Mouse (Mus musculus): Measurements from ENCODE around the gene Cpt1b. TPM values are rescaled to one million over a fixed set of nuclear protein-coding genes. Genes with fewer than 3 reads are reported as not detected.
"Not testable (repeated sequence)": the region's sequence is repeated elsewhere in the genome, so short reads cannot be mapped to it uniquely, and the experiment has no call there.

Gene Cpt1b
- polyA plus RNA-seq, 1 experiment: 76.6 TPM

- Histone ChIP-seq H3K36me3 (ENCODE audit: control insufficient read depth, insufficient read depth, low read length) (no peaks in the 10 kb centered on the region), H3K4me1 (replicated peaks; ENCODE audit: control insufficient read depth, insufficient read depth, low read length) (peaks cover 3% of the 10 kb centered on the region; the same call in 1 of the 2 replicates), H3K27me3 (ENCODE audit: control insufficient read depth, insufficient read depth, low read length) (no peaks in the 10 kb centered on the region), H3K4me3 (ENCODE audit: control insufficient read depth, insufficient read depth, low read length) (no peak overlapping the region), H3K27ac (ENCODE audit: control insufficient read depth, insufficient read depth, low read length) (no peak overlapping the region)
- TF ChIP-seq POLR2A (IDR thresholded peaks at IDR 0.05; ENCODE audit: control insufficient read depth, extremely low read depth, insufficient read depth, low read length, poor library complexity) (no peak), CTCF (IDR thresholded peaks at IDR 0.05; ENCODE audit: borderline replicate concordance, control insufficient read depth, extremely low read depth, insufficient read depth, low read length, poor library complexity) (no peak)
- 91% methylated on average over 5 of the region's 5 CpGs for WGBS
- no peak for DNase-seq
Measured at GRCm38 (mm10) chr15:89435878-89436277, 10.2 kb upstream of the Cpt1b start.

- H3K4me1 ChIP-seq (replicated peaks; ENCODE audit: control insufficient read depth, insufficient read depth, low read length): peaks cover 8% of the 10 kb centered on the region; the same call in 1 of the 2 replicates
- WGBS: 96% methylated on average over 3 of the region's 3 CpGs
- no peak overlapping the region for H3K4me3 ChIP-seq (ENCODE audit: control insufficient read depth, insufficient read depth, low read length)
- H3K27me3 ChIP-seq (ENCODE audit: control insufficient read depth, insufficient read depth, low read length): no peaks in the 10 kb centered on the region
- DNase-seq: no peak
- TF ChIP-seq CTCF (IDR thresholded peaks at IDR 0.05; ENCODE audit: borderline replicate concordance, control insufficient read depth, extremely low read depth, insufficient read depth, low read length, poor library complexity) (no peak), POLR2A (IDR thresholded peaks at IDR 0.05; ENCODE audit: control insufficient read depth, extremely low read depth, insufficient read depth, low read length, poor library complexity) (no peak)
- no peak overlapping the region for H3K27ac ChIP-seq (ENCODE audit: control insufficient read depth, insufficient read depth, low read length)
- H3K36me3 ChIP-seq (ENCODE audit: control insufficient read depth, insufficient read depth, low read length): no peaks in the 10 kb centered on the region
Measured at GRCm38 (mm10) chr15:89434136-89434535, 8.5 kb upstream of the Cpt1b start.

- no peaks in the 10 kb centered on the region for H3K36me3 ChIP-seq (ENCODE audit: control insufficient read depth, insufficient read depth, low read length)
- H3K27me3 ChIP-seq (ENCODE audit: control insufficient read depth, insufficient read depth, low read length): no peaks in the 10 kb centered on the region
- WGBS: 95% methylated on average over 4 of the region's 4 CpGs
- TF ChIP-seq CTCF (IDR thresholded peaks at IDR 0.05; ENCODE audit: borderline replicate concordance, control insufficient read depth, extremely low read depth, insufficient read depth, low read length, poor library complexity) (no peak), POLR2A (IDR thresholded peaks at IDR 0.05; ENCODE audit: control insufficient read depth, extremely low read depth, insufficient read depth, low read length, poor library complexity) (no peak)
- H3K27ac ChIP-seq (ENCODE audit: control insufficient read depth, insufficient read depth, low read length): no peak overlapping the region
- no peak overlapping the region for H3K4me3 ChIP-seq (ENCODE audit: control insufficient read depth, insufficient read depth, low read length)
- no peak for DNase-seq
- peaks cover 16% of the 10 kb centered on the region for H3K4me1 ChIP-seq (replicated peaks; ENCODE audit: control insufficient read depth, insufficient read depth, low read length)
Measured at GRCm38 (mm10) chr15:89432946-89433345, 7.3 kb upstream of the Cpt1b start.

- 97% methylated on average over 6 of the region's 6 CpGs for WGBS
- H3K27ac ChIP-seq (ENCODE audit: control insufficient read depth, insufficient read depth, low read length): no peak overlapping the region
Measured at GRCm38 (mm10) chr15:89431806-89432205, 6.1 kb upstream of the Cpt1b start.

GRCm38 (mm10) chr15:89431271-89431670 lies 5.6 kb upstream of the Cpt1b start:
- 80% methylated on average over 3 of the region's 3 CpGs for WGBS
- Histone ChIP-seq H3K4me1 (replicated peaks; ENCODE audit: control insufficient read depth, insufficient read depth, low read length) (peaks cover 16% of the 10 kb centered on the region), H3K27me3 (ENCODE audit: control insufficient read depth, insufficient read depth, low read length) (no peaks in the 10 kb centered on the region), H3K4me3 (ENCODE audit: control insufficient read depth, insufficient read depth, low read length) (no peak overlapping the region), H3K36me3 (ENCODE audit: control insufficient read depth, insufficient read depth, low read length) (peaks cover 2% of the 10 kb centered on the region; the same call in 1 of the 2 replicates), H3K27ac (ENCODE audit: control insufficient read depth, insufficient read depth, low read length) (no peak overlapping the region)
- TF ChIP-seq POLR2A (IDR thresholded peaks at IDR 0.05; ENCODE audit: control insufficient read depth, extremely low read depth, insufficient read depth, low read length, poor library complexity) (no peak), CTCF (IDR thresholded peaks at IDR 0.05; ENCODE audit: borderline replicate concordance, control insufficient read depth, extremely low read depth, insufficient read depth, low read length, poor library complexity) (no peak)
- no peak for DNase-seq

More at GRCm38 (mm10) chr15:89431806-89432205, 6.1 kb upstream of the Cpt1b start:
- no peak overlapping the region for H3K4me3 ChIP-seq (ENCODE audit: control insufficient read depth, insufficient read depth, low read length)
- no peak for DNase-seq
- peaks cover 16% of the 10 kb centered on the region for H3K4me1 ChIP-seq (replicated peaks; ENCODE audit: control insufficient read depth, insufficient read depth, low read length)
- no peaks in the 10 kb centered on the region for H3K27me3 ChIP-seq (ENCODE audit: control insufficient read depth, insufficient read depth, low read length)
- no peak for TF ChIP-seq CTCF (IDR thresholded peaks at IDR 0.05; ENCODE audit: borderline replicate concordance, control insufficient read depth, extremely low read depth, insufficient read depth, low read length, poor library complexity)
- TF ChIP-seq POLR2A (IDR thresholded peaks at IDR 0.05; ENCODE audit: control insufficient read depth, extremely low read depth, insufficient read depth, low read length, poor library complexity): no peak
- no peaks in the 10 kb centered on the region; the same call in 1 of the 2 replicates for H3K36me3 ChIP-seq (ENCODE audit: control insufficient read depth, insufficient read depth, low read length)

- not testable (repeated sequence) for DNase-seq; H3K36me3 ChIP-seq (ENCODE audit: control insufficient read depth, insufficient read depth, low read length); H3K27me3 ChIP-seq (ENCODE audit: control insufficient read depth, insufficient read depth, low read length); H3K4me3 ChIP-seq (ENCODE audit: control insufficient read depth, insufficient read depth, low read length); H3K27ac ChIP-seq (ENCODE audit: control insufficient read depth, insufficient read depth, low read length)
- peaks cover 16% of the 10 kb centered on the region for H3K4me1 ChIP-seq (replicated peaks; ENCODE audit: control insufficient read depth, insufficient read depth, low read length)
- WGBS: 26% methylated on average over 9 of the region's 9 CpGs
Measured at GRCm38 (mm10) chr15:89430771-89431170, 5.1 kb upstream of the Cpt1b start.

- DNase-seq: no peak
- H3K36me3 ChIP-seq (ENCODE audit: control insufficient read depth, insufficient read depth, low read length): peaks cover 7% of the 10 kb centered on the region; the same call in 1 of the 2 replicates
- H3K4me1 ChIP-seq (replicated peaks; ENCODE audit: control insufficient read depth, insufficient read depth, low read length): peaks cover 16% of the 10 kb centered on the region
- H3K27ac ChIP-seq (ENCODE audit: control insufficient read depth, insufficient read depth, low read length): peak overlapping the region; percentile 87
- 33% methylated on average over 6 of the region's 6 CpGs for WGBS
- no peak overlapping the region for H3K4me3 ChIP-seq (ENCODE audit: control insufficient read depth, insufficient read depth, low read length)
- no peaks in the 10 kb centered on the region for H3K27me3 ChIP-seq (ENCODE audit: control insufficient read depth, insufficient read depth, low read length)
- TF ChIP-seq POLR2A (IDR thresholded peaks at IDR 0.05; ENCODE audit: control insufficient read depth, extremely low read depth, insufficient read depth, low read length, poor library complexity) (no peak), CTCF (IDR thresholded peaks at IDR 0.05; ENCODE audit: borderline replicate concordance, control insufficient read depth, extremely low read depth, insufficient read depth, low read length, poor library complexity) (no peak)
Measured at GRCm38 (mm10) chr15:89430341-89430740, 4.7 kb upstream of the Cpt1b start.

All from thymus, adult 2 months (tissue).